Comparison of ENCODE assay signal across 30 mouse cellular contexts in genomic region chr14:75461770-75462169, GRCm38 (mm10). TPM values are rescaled to one million over a fixed set of nuclear protein-coding genes. Genes with fewer than 3 reads are reported as not detected.
"Had no signal": no experiment of that assay in that cellular context is flagged by ENCODE, and none has a peak within 500 bp of the region (broad histone marks: within the 10 kb centered on the region; RNA-seq: fewer than 3 reads in every experiment).

No protein-coding gene starts in this region.

- H3K4me2 ChIP-seq: heart, embryonic 12.5 days; hindbrain, embryonic 12.5 days; hindbrain, embryonic 14.5 days; intestine, embryonic 15.5 days; limb, embryonic 12.5 days; liver, embryonic 13.5 days; liver, embryonic 15.5 days had no signal

- H3K27me3 ChIP-seq: hindbrain, embryonic 12.5 days had no signal

- H3K4me1 ChIP-seq: liver, embryonic 13.5 days; liver, embryonic 15.5 days had no signal

- H3K4me3 ChIP-seq: gastrocnemius, adult 2 months; heart, adult 2 months; heart, embryonic 12.5 days; hindbrain, embryonic 10.5 days; hindbrain, embryonic 12.5 days; intestine, embryonic 15.5 days; layer of hippocampus, adult 2 months; limb, embryonic 10.5 days; limb, embryonic 12.5 days; liver, embryonic 13.5 days; liver, embryonic 15.5 days had no signal

- H3K27ac ChIP-seq: gastrocnemius, adult 2 months; heart, adult 2 months; hindbrain, embryonic 10.5 days; hindbrain, embryonic 12.5 days; hindbrain, embryonic 14.5 days; intestine, embryonic 15.5 days; limb, embryonic 10.5 days; limb, embryonic 12.5 days; liver, embryonic 13.5 days; liver, embryonic 15.5 days had no signal

- H3K9ac ChIP-seq: heart, embryonic 12.5 days; hindbrain, embryonic 12.5 days; hindbrain, embryonic 14.5 days; intestine, embryonic 15.5 days; limb, embryonic 12.5 days; liver, embryonic 13.5 days; liver, embryonic 15.5 days had no signal

- H3K36me3 ChIP-seq: heart, embryonic 12.5 days; hindbrain, embryonic 10.5 days; hindbrain, embryonic 12.5 days; intestine, embryonic 15.5 days; limb, embryonic 10.5 days; limb, embryonic 12.5 days; liver, embryonic 13.5 days; liver, embryonic 15.5 days had no signal

- DNase-seq: gastrocnemius, adult 2 months; gastrocnemius, postnatal 10 days; gastrocnemius, postnatal 25 days; heart, adult 2 months; heart, postnatal 10 days; heart, postnatal 4 days; kidney, adult 18-20 months; kidney, adult 8-10 months; kidney, postnatal 10 days; kidney, postnatal 25 days; kidney, postnatal 4 days; layer of hippocampus, postnatal 36 days; liver; liver, embryonic 13.5 days had no signal

- H3K9me3 ChIP-seq: hindbrain, embryonic 10.5 days; hindbrain, embryonic 12.5 days; intestine, embryonic 15.5 days; limb, embryonic 10.5 days; limb, embryonic 12.5 days; liver, embryonic 13.5 days; liver, embryonic 15.5 days had no signal

- ATAC-seq: hindbrain, embryonic 16.5 days; inflammation-experienced regulatory T-cells, adult 6 months; intestine, embryonic 15.5 days; intestine, postnatal 0 days had no signal

RNA-seq across cellular contexts. Expression of gene Siah3, which starts 6.0 kb away (rescaled TPM):
- total RNA-seq: gastrocnemius, adult 2 months; granulocyte monocyte progenitor cell, adult 5-6 weeks; heart, adult 2 months; heart, postnatal 25 days had no signal
- polyA plus RNA-seq: heart, embryonic 12.5 days; heart, embryonic 14.5 days; heart, embryonic 16.5 days; intestine, postnatal 0 days; limb, embryonic 10.5 days had no signal
